Comparison of ENCODE assay signal across 9 mouse cellular contexts in genomic region chr7:100845412-100845811, GRCm38 (mm10). TPM values are rescaled to one million over a fixed set of nuclear protein-coding genes. Genes with fewer than 3 reads are reported as not detected.
A peak's percentile ranks its signal among the peaks of the same experiment; 100 is the strongest.
DNase-seq lines count a peak whose midpoint lies in the region; ATAC-seq and TF ChIP-seq lines count a peak whose summit lies in the region.
"Had no signal": no experiment of that assay in that cellular context is flagged by ENCODE, and none has a peak within 500 bp of the region (broad histone marks: within the 10 kb centered on the region; RNA-seq: fewer than 3 reads in every experiment).

No protein-coding gene starts in this region.

- WGBS in embryonic facial prominence, embryonic 11.5 days = 10% methylated on average over 1 of the region's 1 CpGs
- 38% methylated on average over 1 of the region's 1 CpGs for WGBS in embryonic facial prominence, embryonic 10.5 days
- WGBS in heart, embryonic 13.5 days = 28% methylated on average over 1 of the region's 1 CpGs
- WGBS in macrophage (ENCODE audit: missing documents) = 0% methylated on average over 1 of the region's 1 CpGs
- WGBS in forebrain, embryonic 12.5 days = 68% methylated on average over 1 of the region's 1 CpGs

- H3K79me2 ChIP-seq in macrophage (ENCODE audit: inconsistent target) = no peaks in the 10 kb centered on the region

- no peak overlapping the region for H3K4me3 ChIP-seq in embryonic facial prominence, embryonic 11.5 days (ENCODE audit: low read depth, low read length)
- H3K4me3 ChIP-seq in embryonic facial prominence, embryonic 10.5 days = no peak overlapping the region
- H3K4me3 ChIP-seq in heart, embryonic 13.5 days = no peak overlapping the region
- H3K4me3 ChIP-seq in layer of hippocampus, adult 2 months = no peak overlapping the region
- H3K4me3 ChIP-seq in macrophage (ENCODE audit: inconsistent target) = no peak overlapping the region
- no peak overlapping the region for H3K4me3 ChIP-seq in forebrain, embryonic 12.5 days (replicated peaks)
- H3K4me3 ChIP-seq: hindbrain, embryonic 15.5 days had no signal

- peak; percentile 40 for DNase-seq in embryonic facial prominence, embryonic 11.5 days (ENCODE audit: low spot score)
- no peak for DNase-seq in embryonic facial prominence, embryonic 10.5 days (ENCODE audit: low spot score)
- peak; percentile 26 for DNase-seq in R1 (ENCODE audit: low read depth, low spot score)
- peak; percentile 48 to 60 for DNase-seq in layer of hippocampus, adult 2 months (ENCODE audit: low spot score in 2 of 2)
- DNase-seq in thymus, postnatal 25 days = no peak

- no peaks in the 10 kb centered on the region for H3K9me3 ChIP-seq in embryonic facial prominence, embryonic 11.5 days (replicated peaks; ENCODE audit: control insufficient read depth, low read length)
- H3K9me3 ChIP-seq in embryonic facial prominence, embryonic 10.5 days = no peaks in the 10 kb centered on the region
- no peaks in the 10 kb centered on the region for H3K9me3 ChIP-seq in heart, embryonic 13.5 days
- H3K9me3 ChIP-seq in forebrain, embryonic 12.5 days = no peaks in the 10 kb centered on the region
- H3K9me3 ChIP-seq: hindbrain, embryonic 15.5 days had no signal

- no peak for ATAC-seq in embryonic facial prominence, embryonic 11.5 days (replicated peaks; ENCODE audit: insufficient number of reproducible peaks, low FRiP score, low TSS enrichment, low read depth)
- 0 out of 2 replicates have a peak, but pooled peaks have one; percentile 21 for ATAC-seq in heart, embryonic 13.5 days (ENCODE audit: extremely low read depth, insufficient number of reproducible peaks, low FRiP score, low TSS enrichment)
- ATAC-seq in forebrain, embryonic 12.5 days (ENCODE audit: low FRiP score) = no peak

- H3K27me3 ChIP-seq in embryonic facial prominence, embryonic 11.5 days (ENCODE audit: control insufficient read depth, insufficient read depth, low read length) = no peaks in the 10 kb centered on the region
- H3K27me3 ChIP-seq in embryonic facial prominence, embryonic 10.5 days (replicated peaks; ENCODE audit: low read depth, poor library complexity, severe bottlenecking) = no peaks in the 10 kb centered on the region
- H3K27me3 ChIP-seq in heart, embryonic 13.5 days (replicated peaks) = no peaks in the 10 kb centered on the region
- H3K27me3 ChIP-seq in forebrain, embryonic 12.5 days = no peaks in the 10 kb centered on the region
- H3K27me3 ChIP-seq: hindbrain, embryonic 15.5 days had no signal

- H3K9ac ChIP-seq in embryonic facial prominence, embryonic 11.5 days (replicated peaks; ENCODE audit: low read length) = no peak overlapping the region
- 0 out of 2 replicates have a peak overlapping the region, but pooled peaks have one; percentile 0 for H3K9ac ChIP-seq in heart, embryonic 13.5 days
- no peak overlapping the region for H3K9ac ChIP-seq in forebrain, embryonic 12.5 days
- H3K9ac ChIP-seq: hindbrain, embryonic 15.5 days had no signal

- H3K4me1 ChIP-seq in embryonic facial prominence, embryonic 11.5 days (ENCODE audit: control insufficient read depth, insufficient read depth, low read length) = no peaks in the 10 kb centered on the region; the same call in 1 of the 2 replicates
- H3K4me1 ChIP-seq in embryonic facial prominence, embryonic 10.5 days = peaks cover 7% of the 10 kb centered on the region
- peaks cover 30% of the 10 kb centered on the region for H3K4me1 ChIP-seq in heart, embryonic 13.5 days
- no peaks in the 10 kb centered on the region for H3K4me1 ChIP-seq in forebrain, embryonic 12.5 days

- H3K4me2 ChIP-seq in embryonic facial prominence, embryonic 11.5 days (ENCODE audit: low read depth, low read length) = no peak overlapping the region
- no peak overlapping the region for H3K4me2 ChIP-seq in heart, embryonic 13.5 days
- H3K4me2 ChIP-seq in forebrain, embryonic 12.5 days = no peak overlapping the region
- H3K4me2 ChIP-seq: hindbrain, embryonic 15.5 days had no signal

- TF ChIP-seq CTCF in layer of hippocampus, adult 2 months (conservative IDR thresholded peaks at IDR 0.05) = no peak

- no peaks in the 10 kb centered on the region for H3K36me3 ChIP-seq in embryonic facial prominence, embryonic 11.5 days (replicated peaks; ENCODE audit: control insufficient read depth, insufficient read depth, low read depth, low read length)
- H3K36me3 ChIP-seq in embryonic facial prominence, embryonic 10.5 days (replicated peaks) = peaks cover 42% of the 10 kb centered on the region
- peaks cover 18% of the 10 kb centered on the region for H3K36me3 ChIP-seq in heart, embryonic 13.5 days
- no peaks in the 10 kb centered on the region; the same call in 1 of the 2 replicates for H3K36me3 ChIP-seq in macrophage (ENCODE audit: inconsistent target)
- peaks cover 11% of the 10 kb centered on the region; the same call in 1 of the 2 replicates for H3K36me3 ChIP-seq in forebrain, embryonic 12.5 days (replicated peaks)

- H3K27ac ChIP-seq in embryonic facial prominence, embryonic 11.5 days (replicated peaks; ENCODE audit: low read depth, low read length) = no peak overlapping the region
- H3K27ac ChIP-seq in embryonic facial prominence, embryonic 10.5 days (replicated peaks) = no peak overlapping the region
- H3K27ac ChIP-seq in heart, embryonic 13.5 days (replicated peaks) = peak overlapping the region; percentile 22
- peak overlapping the region; percentile 74 for H3K27ac ChIP-seq in layer of hippocampus, adult 2 months
- peak overlapping the region; percentile 70 for H3K27ac ChIP-seq in macrophage
- H3K27ac ChIP-seq in forebrain, embryonic 12.5 days = no peak overlapping the region
- H3K27ac ChIP-seq: hindbrain, embryonic 15.5 days had no signal

RNA-seq across cellular contexts. Expression of gene Relt, which starts 17.8 kb away (rescaled TPM):
- 1.8 and 2.3 TPM in 2 replicates for polyA plus RNA-seq in embryonic facial prominence, embryonic 11.5 days (2014; fragmentation: Nextera tagmentation; extraction: Ambion mirVana)
- polyA plus RNA-seq in embryonic facial prominence, embryonic 10.5 days (2016; fragmentation: Nextera tagmentation; extraction: Ambion mirVana) = 4.8 and 5.2 TPM in 2 replicates
- 2.9 and 3.7 TPM in 2 replicates for polyA plus RNA-seq in heart, embryonic 13.5 days (2015; fragmentation: Nextera tagmentation; extraction: Ambion mirVana)
- total RNA-seq in layer of hippocampus, adult 2 months (2021) = 10 to 100 TPM; 11.2 to 13.2 TPM
- 10 to 100 TPM in 6 of 26 experiments, 1 to 10 TPM in 15, under 1 TPM in 4, not detected in 1; 0.53 to 25.0 (median 3.5) TPM for total RNA-seq in macrophage (2018; cell fraction: chromatin; rRNA removed)
- total RNA-seq in macrophage (2018; cell fraction: cytosol; rRNA removed) = 10 to 100 TPM in 3 of 26 experiments, 1 to 10 TPM in 22, under 1 TPM in 1; 0.53 to 13.3 (median 4.2) TPM
- total RNA-seq in macrophage (2018; cell fraction: nucleus; rRNA removed) = 10 to 100 TPM in 6 of 26 experiments, 1 to 10 TPM in 19, under 1 TPM in 1; 0.96 to 13.9 (median 6.1) TPM
- polyA plus RNA-seq in macrophage (2018) = 2.4 to 9.2 TPM (median 3.7 TPM) in 3 replicates
- 2.2 and 2.6 TPM in 2 replicates for polyA plus RNA-seq in forebrain, embryonic 12.5 days (2016; fragmentation: Nextera tagmentation; extraction: Ambion mirVana)

Comparison
In these comparisons a context has a peak if more than half of its experiments do, and no peak if none do; other contexts are left out.
1. DNase-seq: peak in embryonic facial prominence, embryonic 11.5 days (single experiment), R1 (single experiment) and layer of hippocampus, adult 2 months (2 of 2); none in embryonic facial prominence, embryonic 10.5 days (single experiment) and thymus, postnatal 25 days (single experiment).
2. H3K27ac ChIP-seq: peak in heart, embryonic 13.5 days (single experiment), layer of hippocampus, adult 2 months (single experiment) and macrophage (single experiment); none in embryonic facial prominence, embryonic 11.5 days (single experiment), embryonic facial prominence, embryonic 10.5 days (single experiment) and forebrain, embryonic 12.5 days (single experiment).